Mouse (Mus musculus) retina, embryonic 14.5 days (tissue): ENCODE results near the gene Klk1b5.
"Not testable (repeated sequence)": the region's sequence is repeated elsewhere in the genome, so short reads cannot be mapped to it uniquely, and the experiment has no call there.

Experiments
- DNase-seq: peaks from one replicate; pipeline ENCODE4 v3.0.0-alpha.2; 2015; ENCODE audit warnings: low spot score

Klk1b5 gene

DNA sequence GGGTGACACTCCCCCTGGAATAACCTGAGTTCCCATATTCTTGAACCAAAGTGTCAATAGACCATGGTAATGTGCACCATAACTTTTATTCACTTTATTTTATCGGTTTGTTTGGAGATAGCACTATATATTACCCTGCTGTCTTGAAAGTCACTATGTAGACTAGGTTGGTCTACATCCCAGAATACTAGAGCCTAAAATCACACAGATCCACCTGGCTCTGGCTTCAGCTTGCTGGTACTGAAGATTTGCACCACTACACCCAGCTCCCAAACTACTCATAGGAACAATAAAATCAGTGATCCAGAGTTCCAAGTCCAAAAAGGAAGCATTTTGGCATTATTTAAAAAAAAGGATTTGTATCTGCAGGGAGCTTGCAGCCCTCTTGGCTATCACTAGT lies at the start of gene Klk1b5:
Klk1b5 (plus strand) TSS at position 301 of the 400 bp plus-strand sequence.
- DNase-seq, result no peak

DNA sequence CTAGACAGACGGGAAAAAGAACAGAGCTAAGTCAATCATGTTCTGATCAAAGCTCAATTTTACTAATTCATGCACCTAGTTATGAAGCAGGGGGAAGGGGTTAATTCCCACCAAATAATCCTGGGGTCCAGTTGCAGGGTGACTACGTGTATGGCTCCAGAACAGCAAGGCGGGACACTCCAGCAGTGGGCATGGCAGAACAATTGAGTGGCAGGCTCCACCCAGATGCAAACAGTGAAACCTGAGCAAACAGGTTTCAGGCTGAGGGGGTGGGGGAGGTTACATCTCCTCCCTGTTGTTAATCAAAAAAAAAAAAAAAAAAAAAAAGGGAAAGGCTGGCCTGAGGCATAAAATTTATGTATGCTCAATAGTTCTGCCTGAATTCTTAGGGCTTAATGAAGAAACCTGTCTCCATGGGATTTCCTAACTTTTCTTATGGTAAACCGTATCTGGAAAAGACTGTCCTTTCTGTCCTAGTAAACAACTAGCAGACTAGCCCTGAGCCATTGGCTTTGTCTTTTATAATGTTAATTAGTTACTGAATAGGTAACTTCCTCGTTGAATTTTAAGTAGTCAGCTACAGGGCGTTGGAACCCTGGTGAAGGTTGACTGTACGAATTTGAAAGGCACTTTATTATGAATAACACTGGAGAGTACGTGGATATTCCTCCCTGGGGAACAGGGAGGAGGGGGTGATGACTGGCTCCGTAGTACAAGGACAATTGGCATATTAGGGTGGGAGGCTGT lies 36.3 kb upstream of the Klk1b5 start:
- no peak for DNase-seq

DNA sequence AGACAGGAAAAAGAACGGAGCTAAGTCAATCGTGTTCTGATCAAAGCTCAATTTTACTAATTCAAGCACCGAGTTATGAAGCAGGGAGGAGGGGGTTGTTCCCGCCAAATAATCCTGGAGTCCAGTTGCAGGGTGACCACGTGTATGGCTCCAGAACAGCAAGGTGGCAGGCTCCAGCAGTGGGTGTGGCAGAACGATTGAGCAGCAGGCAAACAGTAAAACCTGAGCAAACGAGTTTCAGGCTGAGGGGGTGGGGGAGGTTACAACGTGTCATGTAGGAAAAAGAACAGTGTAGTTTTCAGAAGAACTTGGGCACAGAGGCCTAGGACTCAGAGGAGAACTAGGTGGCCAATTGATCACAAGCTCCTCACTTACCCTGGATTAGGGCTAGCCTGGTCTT lies 29.2 kb upstream of the Klk1b5 start:
- not testable (repeated sequence) for DNase-seq

DNA sequence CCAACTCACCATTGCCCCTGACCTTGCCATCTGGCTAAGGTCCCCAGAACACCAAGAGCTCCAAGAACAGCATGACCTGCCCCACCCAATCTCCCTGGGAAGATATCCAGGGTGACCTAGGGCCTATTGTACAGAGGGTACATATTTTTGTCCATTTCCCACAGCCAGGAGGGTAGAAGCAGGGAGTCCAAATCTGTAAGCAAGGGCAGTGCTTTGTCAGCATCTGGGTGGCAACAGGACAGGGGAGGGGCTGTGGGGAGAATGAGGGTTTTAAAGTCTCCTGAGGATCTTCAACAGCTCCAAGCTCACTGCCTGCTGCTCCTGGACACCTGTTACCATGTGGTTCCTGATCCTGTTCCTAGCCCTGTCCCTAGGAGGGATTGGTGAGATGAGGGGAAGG lies 27.8 kb upstream of the Klk1b5 start, which contains the start of gene Klk1b24:
Klk1b24 (plus strand) TSS at position 301 of the 400 bp plus-strand sequence.
- not testable (repeated sequence) for DNase-seq

DNA sequence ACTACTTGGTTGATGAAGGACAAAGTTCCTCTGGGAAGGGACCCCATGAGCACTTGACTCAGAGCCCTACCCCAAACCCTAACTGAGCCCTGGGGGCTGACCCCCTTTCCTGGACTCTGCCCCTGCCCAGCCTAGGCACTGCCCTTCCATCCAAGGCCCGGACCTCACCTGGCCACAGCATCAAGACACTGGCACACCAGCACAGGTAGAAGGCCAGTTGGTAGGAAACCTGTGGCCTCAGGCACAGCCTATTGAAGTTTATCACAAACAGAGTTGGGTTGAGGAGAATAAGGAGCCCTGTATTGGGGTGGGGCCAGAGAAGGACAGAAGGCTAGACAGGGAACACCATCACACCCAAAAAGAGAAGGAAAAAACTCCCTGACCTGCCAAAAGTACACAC lies 22.3 kb upstream of the Klk1b5 start:
- not testable (repeated sequence) for DNase-seq

DNA sequence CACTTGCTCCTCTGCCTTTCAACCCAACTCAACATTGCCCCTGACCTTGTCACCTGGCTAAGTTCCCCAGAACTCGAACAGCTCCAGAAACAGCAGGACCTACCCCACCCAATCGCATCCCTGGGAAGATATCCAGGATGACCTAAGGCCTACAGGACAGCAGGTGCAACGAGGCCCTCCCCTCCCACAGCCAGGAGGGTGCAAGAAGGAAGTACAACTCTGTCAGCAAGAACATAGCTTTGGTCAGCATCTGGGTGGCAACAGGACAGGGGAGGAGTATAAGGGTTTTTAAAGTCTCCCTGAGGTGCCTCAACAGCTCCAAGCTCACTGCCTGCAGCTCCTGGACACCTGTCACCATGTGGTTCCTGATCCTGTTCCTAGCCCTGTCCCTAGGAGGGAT lies 17.9 kb upstream of the Klk1b5 start, which contains the start of gene Klk1b3:
Klk1b3 (plus strand) TSS at position 301 of the 400 bp plus-strand sequence.
- DNase-seq, result no peak

DNA sequence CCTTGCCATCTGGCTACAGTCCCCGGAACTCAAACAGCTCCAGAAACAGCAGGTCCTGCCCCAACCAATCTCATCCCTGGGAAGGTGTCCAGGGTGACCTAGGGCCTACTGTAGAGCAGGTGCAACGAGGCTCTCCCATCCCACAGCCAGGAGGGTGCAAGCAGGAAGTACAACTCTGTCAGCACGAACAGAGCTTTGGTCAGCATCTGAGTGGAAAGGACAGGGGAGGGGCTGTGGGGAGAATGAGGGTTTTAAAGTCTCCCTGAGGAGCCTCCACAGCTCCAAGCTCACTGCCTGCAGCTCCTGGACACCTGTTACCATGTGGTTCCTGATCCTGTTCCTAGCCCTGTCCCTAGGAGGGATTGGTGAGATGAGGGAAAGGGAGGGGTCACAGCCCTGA lies 8.6 kb upstream of the Klk1b5 start, which contains the start of gene Klk1b4:
Klk1b4 (plus strand) TSS at position 301 of the 400 bp plus-strand sequence.
- not testable (repeated sequence) for DNase-seq

DNA sequence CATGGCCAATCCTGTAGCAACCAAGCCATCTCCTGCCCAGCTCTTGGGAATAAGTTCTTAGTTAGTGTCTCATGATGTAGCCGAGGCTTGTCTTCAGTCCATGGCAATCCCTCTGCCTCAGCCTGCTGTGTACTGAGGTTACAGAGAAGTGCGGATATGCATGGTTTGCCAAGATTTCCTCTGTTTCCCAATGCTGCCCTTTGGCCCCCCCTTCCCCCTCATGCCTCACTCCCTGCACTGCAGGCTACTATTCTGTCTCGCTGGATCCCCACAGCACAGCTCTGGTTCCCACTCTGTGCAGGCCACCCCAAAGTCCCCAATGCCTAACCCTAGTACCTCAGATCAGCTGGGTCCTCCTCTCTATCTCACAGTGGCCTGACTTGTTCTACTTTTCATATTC lies 7.4 kb upstream of the Klk1b5 start:
- no peak for DNase-seq

DNA sequence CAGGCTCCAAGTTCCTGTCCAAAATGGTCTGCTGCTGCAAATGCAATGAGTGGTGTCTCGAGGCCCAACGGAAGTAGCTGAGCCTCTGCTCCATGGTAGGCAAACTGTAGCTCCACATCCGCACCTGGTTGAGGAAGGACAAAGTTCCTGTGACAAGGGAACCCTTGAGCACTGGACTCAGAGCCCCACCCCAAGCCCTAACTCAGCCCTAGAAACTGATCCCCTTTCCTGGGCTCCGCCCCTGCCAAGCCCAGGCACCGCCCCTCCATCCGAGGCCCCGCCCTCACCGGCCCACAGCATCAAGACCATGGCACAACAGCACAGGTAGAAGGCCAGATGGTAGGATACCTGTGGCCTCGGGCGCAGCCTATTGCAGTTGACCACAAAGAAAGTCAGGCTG lies 5.9 kb downstream of the Klk1b5 start:
- not testable (repeated sequence) for DNase-seq

DNA sequence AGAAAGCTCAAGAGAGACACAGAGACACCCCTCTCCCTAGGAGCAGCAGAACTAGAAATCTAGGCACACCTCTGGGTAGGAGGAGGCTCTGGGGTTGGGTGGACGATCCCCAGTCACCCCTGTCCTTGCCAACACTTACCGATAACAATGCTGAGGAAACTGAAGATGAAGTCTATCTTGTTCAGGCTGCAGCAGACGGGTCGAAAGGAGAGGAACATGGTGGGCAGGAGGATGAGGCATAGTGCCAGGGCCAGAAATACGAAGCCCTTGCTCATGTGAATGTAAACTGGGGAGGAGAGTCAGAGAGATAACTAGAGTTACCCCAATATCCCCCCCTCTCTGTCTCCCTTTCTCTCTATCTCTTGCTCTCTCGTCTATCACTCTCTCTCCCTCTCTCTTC lies 6.6 kb downstream of the Klk1b5 start:
- not testable (repeated sequence) for DNase-seq

DNA sequence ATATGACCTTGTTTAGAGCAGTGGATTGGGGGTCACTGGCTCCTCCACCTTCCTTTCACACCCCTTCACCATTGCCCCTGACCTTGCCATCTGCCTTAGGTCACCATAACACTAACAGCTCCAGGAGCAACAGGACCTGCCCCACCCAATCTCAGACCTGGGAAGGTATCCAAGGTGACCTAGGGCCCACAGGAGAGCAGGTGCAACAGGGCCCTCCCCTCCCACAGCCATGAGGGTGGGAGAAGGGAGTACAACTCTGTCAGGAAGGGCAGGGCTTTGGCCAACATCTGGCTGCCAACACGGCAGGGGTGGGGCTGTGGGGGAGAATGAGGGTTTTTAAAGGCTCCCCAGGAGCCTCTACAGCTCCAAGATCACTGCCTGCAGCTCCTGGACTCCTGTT lies 9.3 kb downstream of the Klk1b5 start, which contains the start of gene Klk1:
Klk1 (plus strand) TSS at position 285 of the 400 bp plus-strand sequence.
- DNase-seq, result no peak

DNA sequence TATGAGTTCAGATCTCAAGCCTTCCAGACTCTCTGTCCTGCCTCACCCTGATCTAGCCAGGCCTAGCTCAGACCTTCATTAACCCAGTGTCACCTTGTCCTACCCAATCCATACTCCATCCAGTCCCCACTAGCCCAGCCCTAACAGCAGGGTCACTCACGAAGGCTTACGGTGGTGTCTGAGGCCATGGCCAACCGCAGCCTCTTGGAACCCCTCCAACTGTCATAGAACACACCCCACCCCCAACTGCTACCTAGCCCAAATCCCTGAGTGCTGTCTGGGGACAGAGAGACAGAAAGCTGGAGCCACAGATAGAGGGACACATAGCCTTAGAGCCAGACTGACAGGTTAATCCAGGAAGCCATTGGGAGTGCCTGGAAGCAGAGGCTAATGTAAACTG lies 20.2 kb downstream of the Klk1b5 start, which contains the start of gene Gm36864:
Gm36864 (plus strand) TSS at position 269 of the 400 bp plus-strand sequence.
- no peak for DNase-seq

DNA sequence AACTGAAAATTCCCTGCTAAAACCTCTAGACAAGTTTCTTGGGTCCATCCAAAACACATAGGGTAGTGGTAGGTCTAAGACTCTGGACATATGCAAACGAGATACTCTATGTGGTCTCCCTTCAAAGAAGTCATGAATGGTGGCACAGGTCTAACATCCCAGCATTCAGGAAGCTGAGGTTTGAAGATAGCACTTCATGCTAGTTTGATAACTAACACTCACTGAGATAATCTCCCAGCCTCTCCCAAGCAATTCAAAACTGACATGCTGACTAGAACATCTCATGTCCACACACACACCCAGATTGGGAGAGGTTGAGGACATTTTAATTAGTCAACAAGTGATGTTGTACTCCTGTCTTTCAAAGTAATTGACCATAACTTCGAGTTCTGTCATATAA lies 24.2 kb downstream of the Klk1b5 start:
- no peak for DNase-seq

DNA sequence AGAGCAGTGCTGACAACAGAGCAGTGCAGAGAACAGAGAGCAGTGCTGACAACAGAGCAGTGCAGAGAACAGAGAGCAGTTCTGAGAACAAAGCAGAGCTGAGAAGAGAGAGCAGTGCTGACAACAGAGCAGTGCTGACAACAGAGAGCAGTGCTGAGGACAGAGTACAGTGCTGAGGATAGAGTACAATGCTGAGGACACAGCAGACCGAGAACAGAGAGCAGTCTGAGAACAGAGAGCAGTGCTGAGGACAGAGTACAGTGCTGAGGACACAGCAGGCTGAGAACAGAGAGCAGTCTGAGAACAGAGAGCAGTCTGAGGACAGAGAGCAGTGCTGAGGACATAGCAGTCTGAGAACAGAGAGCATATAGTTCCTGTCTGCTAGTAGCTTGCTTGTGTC lies 25.0 kb downstream of the Klk1b5 start:
- no peak for DNase-seq

DNA sequence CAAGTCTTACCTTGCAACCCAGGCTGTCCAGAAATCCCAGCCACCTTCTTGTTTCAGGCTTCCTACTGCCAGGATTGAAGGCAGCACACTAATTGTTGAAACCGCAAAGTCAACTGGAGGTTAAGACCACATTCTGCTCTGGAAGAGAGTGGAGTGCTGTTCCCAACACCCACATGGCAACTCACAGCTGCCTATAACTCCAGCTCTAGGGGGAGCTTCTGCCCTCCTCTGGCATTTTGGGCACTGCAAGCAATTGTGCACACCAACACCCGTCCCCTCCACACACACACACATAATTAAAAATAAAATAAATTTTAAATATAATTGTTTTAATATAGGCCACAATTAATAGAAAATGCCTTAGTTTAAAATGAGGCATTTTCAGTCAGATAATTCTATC lies 25.4 kb downstream of the Klk1b5 start:
- no peak for DNase-seq

DNA sequence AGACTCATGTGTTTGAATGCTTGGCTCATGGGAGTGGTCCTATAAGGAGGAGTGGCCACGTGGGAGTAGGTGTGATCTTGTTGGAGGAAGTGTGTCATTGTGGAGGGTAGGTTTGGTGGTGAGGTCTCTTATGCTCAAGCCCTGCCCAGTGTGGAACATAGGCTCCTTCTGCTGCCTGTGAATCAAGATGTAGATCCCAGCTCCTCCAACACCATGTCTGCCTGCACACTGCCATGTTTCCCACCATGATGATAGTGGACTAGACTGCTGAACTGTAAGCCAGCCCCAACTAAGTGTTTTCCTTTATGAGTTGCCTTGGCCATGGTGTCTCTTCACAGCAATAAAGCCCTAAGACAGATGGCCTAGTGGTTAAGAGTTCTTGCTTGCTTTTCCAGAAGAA lies 28.3 kb downstream of the Klk1b5 start:
- no peak for DNase-seq

DNA sequence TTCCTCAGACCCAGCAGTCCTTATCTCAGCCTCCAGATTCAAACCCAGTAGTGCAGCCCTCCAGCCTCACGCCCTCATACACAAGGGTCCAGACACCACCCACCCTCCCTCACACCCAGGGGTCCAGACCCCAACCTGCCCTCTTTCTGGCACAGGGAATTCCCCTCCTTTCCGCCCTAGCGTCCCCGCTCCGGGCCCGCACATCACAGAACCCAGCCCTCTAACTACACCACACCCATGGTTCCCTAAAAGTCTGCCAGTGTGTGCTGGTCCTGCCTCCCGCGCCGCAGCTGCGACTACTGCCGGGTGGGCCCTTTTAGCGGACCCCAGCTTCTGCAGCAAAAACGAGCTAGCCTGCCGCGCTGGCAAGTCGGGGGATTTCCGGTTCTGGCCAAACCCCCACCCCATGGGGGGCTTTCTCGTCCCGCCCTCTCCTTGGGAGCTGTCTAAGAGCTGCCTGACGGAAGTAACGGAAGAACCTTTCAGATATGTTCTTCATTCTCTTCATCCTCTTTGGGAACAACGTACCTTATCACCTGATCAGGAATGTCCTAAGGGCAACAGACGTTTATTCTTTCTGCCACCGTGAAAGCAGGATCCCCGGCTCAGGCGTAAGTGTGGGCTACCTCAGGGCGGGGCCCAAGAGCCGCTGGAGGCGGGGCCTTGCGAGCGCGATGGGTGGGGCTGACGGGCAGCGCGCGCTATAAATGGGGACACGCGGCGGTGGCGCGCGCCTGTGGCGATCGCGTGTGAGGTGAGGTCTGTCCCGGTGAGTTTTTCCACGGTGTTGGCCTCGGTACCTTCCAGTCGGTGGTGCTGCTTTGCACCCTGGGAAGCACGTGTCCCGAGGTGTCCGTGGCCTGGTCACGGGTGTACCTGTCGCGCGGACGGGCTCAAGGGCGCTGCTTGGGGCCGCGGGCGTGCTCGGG lies 30.6 kb downstream of the Klk1b5 start, which contains the start of the genes 1700028J19Rik and 2410002F23Rik:
1700028J19Rik (minus strand) TSS at position 641 of the 929 bp plus-strand sequence.
2410002F23Rik (plus strand) TSS at position 668 of the 929 bp plus-strand sequence.
- DNase-seq, result peak; percentile 94

DNA sequence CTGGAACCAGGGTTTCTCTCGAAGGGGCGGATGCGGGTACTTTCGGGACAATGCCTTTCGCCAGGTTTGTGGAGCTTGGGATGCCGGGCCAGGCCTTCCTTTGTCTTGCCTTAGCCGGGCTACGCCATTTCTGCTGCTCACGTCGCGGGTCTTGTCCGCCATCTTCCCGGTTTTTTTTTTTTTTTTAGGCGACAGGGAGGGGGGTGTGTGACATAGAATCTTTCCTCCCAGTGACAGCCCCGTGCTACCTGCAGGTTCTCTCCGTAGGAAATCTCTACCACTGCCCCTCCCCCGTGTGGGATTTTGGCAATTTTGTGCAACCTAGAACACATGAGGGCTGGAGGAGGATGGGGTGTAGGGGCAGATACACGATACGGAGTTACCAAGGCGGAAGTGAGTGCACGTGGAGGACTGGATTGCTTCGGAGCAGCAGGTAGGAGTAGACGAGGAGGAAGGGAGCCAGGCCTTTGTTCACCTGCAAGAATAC lies 31.3 kb downstream of the Klk1b5 start:
- DNase-seq, result peak; percentile 70

DNA sequence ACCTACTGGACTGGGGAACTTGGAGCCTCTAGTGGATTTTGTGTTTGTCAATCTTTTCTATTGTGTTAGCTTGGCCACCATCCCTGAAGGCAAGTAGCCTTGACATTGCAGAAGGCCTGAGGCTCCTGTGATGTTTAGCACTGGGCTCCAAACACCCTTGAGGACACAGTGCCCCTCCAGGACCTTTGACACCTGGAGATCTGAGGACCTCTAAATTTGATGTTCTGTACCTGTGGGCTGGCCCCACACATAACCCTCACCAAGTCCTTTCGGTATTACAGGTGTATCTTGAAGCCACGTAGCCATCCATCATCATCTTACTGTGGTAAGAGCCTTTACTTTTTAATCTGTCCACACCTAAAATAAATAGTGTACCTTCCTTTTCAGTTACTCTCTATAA lies 32.2 kb downstream of the Klk1b5 start:
- no peak for DNase-seq

DNA sequence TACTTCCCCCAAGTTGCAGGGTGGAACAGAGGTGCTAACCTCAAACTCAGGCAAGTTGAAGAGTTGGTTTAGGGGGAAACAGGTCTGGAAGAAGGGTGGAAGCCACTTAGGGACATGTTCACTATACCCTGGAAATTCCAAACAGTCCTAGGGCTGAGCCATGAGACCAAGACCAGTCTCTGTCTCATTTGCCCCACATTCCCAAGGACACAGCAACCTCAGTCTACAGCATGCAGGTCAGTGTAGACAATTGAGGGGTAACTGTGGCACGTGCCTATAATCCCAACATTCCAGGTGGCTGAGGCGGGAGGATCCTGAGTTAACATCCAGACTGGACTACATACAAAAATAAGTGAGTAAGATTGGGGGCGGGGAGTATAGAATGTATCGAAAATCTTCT lies 33.5 kb downstream of the Klk1b5 start:
- no peak for DNase-seq

DNA sequence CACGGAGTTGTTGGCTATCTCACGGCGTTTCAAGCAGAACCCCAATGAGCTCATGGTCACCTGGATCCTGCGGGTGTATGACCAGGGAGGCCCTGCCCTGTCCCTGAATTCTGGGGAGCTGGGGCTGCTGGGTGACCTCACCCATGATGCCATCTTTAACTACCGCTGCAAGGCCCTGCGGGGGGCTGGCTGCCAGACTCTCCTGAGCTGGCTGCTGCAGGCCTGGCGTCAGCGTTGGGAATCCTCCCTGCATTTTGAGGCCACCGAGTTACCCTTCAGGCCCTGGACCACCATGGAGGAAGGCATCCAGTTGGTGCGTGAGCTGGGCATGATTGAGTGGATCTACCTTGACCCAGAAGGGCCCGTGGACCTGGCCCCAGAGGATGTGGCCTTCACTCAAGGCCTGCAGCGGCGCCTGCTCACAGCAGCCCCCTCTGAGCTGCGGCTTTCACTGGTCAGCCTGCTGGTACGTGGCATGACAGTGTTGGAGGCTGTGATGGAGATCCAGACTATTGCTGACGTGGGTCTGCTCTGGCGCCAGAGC lies 35.1 kb downstream of the Klk1b5 start:
- not testable (repeated sequence) for DNase-seq
